Comparison of ENCODE assay signal across 13 mouse cellular contexts in genomic region chr4:152333587-152333986, GRCm38 (mm10). TPM values are rescaled to one million over a fixed set of nuclear protein-coding genes. Genes with fewer than 3 reads are reported as not detected.
"Had no signal": no experiment of that assay in that cellular context is flagged by ENCODE, and none has a peak within 500 bp of the region (broad histone marks: within the 10 kb centered on the region; RNA-seq: fewer than 3 reads in every experiment).

No protein-coding gene starts in this region.

- H3K9me3 ChIP-seq: midbrain, embryonic 10.5 days; midbrain, embryonic 12.5 days; neural tube, embryonic 12.5 days; stomach, embryonic 15.5 days had no signal

- H3K4me3 ChIP-seq: midbrain, embryonic 10.5 days; midbrain, embryonic 12.5 days; neural tube, embryonic 12.5 days; stomach, embryonic 15.5 days had no signal

- H3K4me2 ChIP-seq: lung, embryonic 14.5 days; midbrain, embryonic 12.5 days; neural tube, embryonic 12.5 days; stomach, embryonic 15.5 days had no signal

- H3K27ac ChIP-seq: midbrain, embryonic 10.5 days; midbrain, embryonic 12.5 days; neural tube, embryonic 12.5 days; stomach, embryonic 15.5 days; stomach, postnatal 0 days had no signal

- H3K4me1 ChIP-seq: neural tube, embryonic 12.5 days had no signal

- H3K9ac ChIP-seq: lung, embryonic 14.5 days; midbrain, embryonic 12.5 days; neural tube, embryonic 12.5 days; stomach, embryonic 15.5 days had no signal

RNA-seq across cellular contexts. Expression of gene Chd5, which starts 4.9 kb away (rescaled TPM):
- total RNA-seq: megakaryocyte-erythroid progenitor cell, adult 5-6 weeks had no signal
- polyA plus RNA-seq: liver, embryonic 16.5 days had no signal

RNA-seq across cellular contexts. Expression of gene Rnf207, which starts 14.8 kb away (rescaled TPM):
- total RNA-seq: megakaryocyte, adult 5-6 weeks; megakaryocyte-erythroid progenitor cell, adult 5-6 weeks; monocyte, adult 5-6 weeks; neutrophil, adult 5-6 weeks had no signal
- polyA plus RNA-seq: liver, embryonic 16.5 days had no signal

RNA-seq across cellular contexts. Expression of gene Hes3, which starts 42.1 kb away (rescaled TPM):
- total RNA-seq: megakaryocyte, adult 5-6 weeks; megakaryocyte-erythroid progenitor cell, adult 5-6 weeks; monocyte, adult 5-6 weeks; neutrophil, adult 5-6 weeks had no signal
- polyA plus RNA-seq: liver, embryonic 16.5 days; lung, embryonic 14.5 days; lung, embryonic 16.5 days; stomach, embryonic 15.5 days; stomach, postnatal 0 days; urinary bladder, adult 2 months had no signal
